Mouse (Mus musculus): ENCODE data around the gene Phlda3. TPM values are rescaled to one million over a fixed set of nuclear protein-coding genes. Genes with fewer than 3 reads are reported as not detected.

Gene Phlda3
- polyA plus RNA-seq, 1 experiment from 2014 or later: 22.6 TPM

- Histone ChIP-seq H3K27me3 (ENCODE audit: control insufficient read depth, insufficient read depth, low read length) (no peaks in the 10 kb centered on the region), H3K4me2 (ENCODE audit: low read depth) (peak overlapping the region; percentile 85), H3K9me3 (ENCODE audit: control insufficient read depth, low read length) (no peaks in the 10 kb centered on the region), H3K4me3 (ENCODE audit: low read depth, low read length) (peak overlapping the region; percentile 55), H3K9ac (ENCODE audit: low read length) (peak overlapping the region; percentile 72), H3K36me3 (ENCODE audit: control insufficient read depth, insufficient read depth, low read length) (no peaks in the 10 kb centered on the region), H3K27ac (ENCODE audit: low read depth, low read length) (0 out of 2 replicates have a peak overlapping the region, but pooled peaks have one; percentile 21), H3K4me1 (ENCODE audit: control insufficient read depth, insufficient read depth, low read length) (peaks cover 8% of the 10 kb centered on the region)
- ATAC-seq (ENCODE audit: insufficient read depth, low FRiP score, low TSS enrichment) (peak; percentile 48), DNase-seq (ENCODE audit: low spot score) (no peak)
- 0% methylated on average over 11 of the region's 11 CpGs for WGBS
Measured at GRCm38 (mm10) chr1:135729367-135729713, 36.6 kb upstream of the Phlda3 start.

GRCm38 (mm10) chr1:135729821-135730220, 36.1 kb upstream of the Phlda3 start:
- Histone ChIP-seq H3K4me3 (ENCODE audit: low read depth, low read length) (peak overlapping the region; percentile 55; the same call in 1 of the 2 replicates), H3K27ac (ENCODE audit: low read depth, low read length) (no peak overlapping the region), H3K36me3 (ENCODE audit: control insufficient read depth, insufficient read depth, low read length) (no peaks in the 10 kb centered on the region), H3K27me3 (ENCODE audit: control insufficient read depth, insufficient read depth, low read length) (no peaks in the 10 kb centered on the region), H3K4me2 (ENCODE audit: low read depth) (peak overlapping the region; percentile 85), H3K9me3 (ENCODE audit: control insufficient read depth, low read length) (no peaks in the 10 kb centered on the region), H3K4me1 (ENCODE audit: control insufficient read depth, insufficient read depth, low read length) (peaks cover 9% of the 10 kb centered on the region), H3K9ac (ENCODE audit: low read length) (peak overlapping the region; percentile 14; the same call in 1 of the 2 replicates)
- 16% methylated on average over 4 of the region's 4 CpGs for WGBS
- no peak for ATAC-seq (ENCODE audit: insufficient read depth, low FRiP score, low TSS enrichment)
- DNase-seq (ENCODE audit: low spot score): no peak

- H3K4me1 ChIP-seq (ENCODE audit: control insufficient read depth, insufficient read depth, low read length): peaks cover 10% of the 10 kb centered on the region
- WGBS: 57% methylated on average over 3 of the region's 3 CpGs
- DNase-seq (ENCODE audit: low spot score) (no peak), ATAC-seq (ENCODE audit: insufficient read depth, low FRiP score, low TSS enrichment) (no peak)
- no peak overlapping the region for H3K27ac ChIP-seq (ENCODE audit: low read depth, low read length)
- no peaks in the 10 kb centered on the region for H3K36me3 ChIP-seq (ENCODE audit: control insufficient read depth, insufficient read depth, low read length)
- no peak overlapping the region for H3K4me3 ChIP-seq (ENCODE audit: low read depth, low read length)
- no peaks in the 10 kb centered on the region for H3K27me3 ChIP-seq (ENCODE audit: control insufficient read depth, insufficient read depth, low read length)
- peak overlapping the region; percentile 10 for H3K9ac ChIP-seq (ENCODE audit: low read length)
- peak overlapping the region; percentile 24; the same call in 1 of the 2 replicates for H3K4me2 ChIP-seq (ENCODE audit: low read depth)
- H3K9me3 ChIP-seq (ENCODE audit: control insufficient read depth, low read length): no peaks in the 10 kb centered on the region
Measured at GRCm38 (mm10) chr1:135730296-135730695, 35.6 kb upstream of the Phlda3 start.

GRCm38 (mm10) chr1:135731393-135731792, 34.5 kb upstream of the Phlda3 start:
- ATAC-seq (ENCODE audit: insufficient read depth, low FRiP score, low TSS enrichment) (no peak), DNase-seq (ENCODE audit: low spot score) (no peak)
- 65% methylated on average over 7 of the region's 7 CpGs for WGBS
- Histone ChIP-seq H3K9me3 (ENCODE audit: control insufficient read depth, low read length) (no peaks in the 10 kb centered on the region), H3K27me3 (ENCODE audit: control insufficient read depth, insufficient read depth, low read length) (no peaks in the 10 kb centered on the region), H3K4me2 (ENCODE audit: low read depth) (no peak overlapping the region), H3K36me3 (ENCODE audit: control insufficient read depth, insufficient read depth, low read length) (no peaks in the 10 kb centered on the region), H3K4me3 (ENCODE audit: low read depth, low read length) (no peak overlapping the region), H3K4me1 (ENCODE audit: control insufficient read depth, insufficient read depth, low read length) (peaks cover 12% of the 10 kb centered on the region), H3K9ac (ENCODE audit: low read length) (no peak overlapping the region; the same call in 1 of the 2 replicates), H3K27ac (ENCODE audit: low read depth, low read length) (no peak overlapping the region)

GRCm38 (mm10) chr1:135731897-135732684, 33.8 kb upstream of the Phlda3 start:
- Histone ChIP-seq H3K9me3 (ENCODE audit: control insufficient read depth, low read length) (no peaks in the 10 kb centered on the region), H3K9ac (ENCODE audit: low read length) (no peak overlapping the region; the same call in 1 of the 2 replicates), H3K27me3 (ENCODE audit: control insufficient read depth, insufficient read depth, low read length) (no peaks in the 10 kb centered on the region), H3K36me3 (ENCODE audit: control insufficient read depth, insufficient read depth, low read length) (no peaks in the 10 kb centered on the region), H3K4me1 (ENCODE audit: control insufficient read depth, insufficient read depth, low read length) (peaks cover 12% of the 10 kb centered on the region), H3K4me3 (ENCODE audit: low read depth, low read length) (no peak overlapping the region), H3K4me2 (ENCODE audit: low read depth) (no peak overlapping the region), H3K27ac (ENCODE audit: low read depth, low read length) (no peak overlapping the region)
- ATAC-seq (ENCODE audit: insufficient read depth, low FRiP score, low TSS enrichment) (no peak), DNase-seq (ENCODE audit: low spot score) (peak; percentile 47)
- WGBS: 41% methylated on average over 11 of the region's 11 CpGs

GRCm38 (mm10) chr1:135734225-135734937, 31.5 kb upstream of the Phlda3 start:
- H3K27me3 ChIP-seq (ENCODE audit: control insufficient read depth, insufficient read depth, low read length): no peaks in the 10 kb centered on the region
- no peak overlapping the region for H3K9ac ChIP-seq (ENCODE audit: low read length)
- DNase-seq (ENCODE audit: low spot score) (no peak), ATAC-seq (ENCODE audit: insufficient read depth, low FRiP score, low TSS enrichment) (no peak)
- WGBS: 32% methylated on average over 5 of the region's 7 CpGs
- peaks cover 15% of the 10 kb centered on the region for H3K4me1 ChIP-seq (ENCODE audit: control insufficient read depth, insufficient read depth, low read length)
- no peaks in the 10 kb centered on the region for H3K9me3 ChIP-seq (ENCODE audit: control insufficient read depth, low read length)
- no peak overlapping the region for H3K4me2 ChIP-seq (ENCODE audit: low read depth)
- H3K4me3 ChIP-seq (ENCODE audit: low read depth, low read length): no peak overlapping the region
- no peak overlapping the region for H3K27ac ChIP-seq (ENCODE audit: low read depth, low read length)
- H3K36me3 ChIP-seq (ENCODE audit: control insufficient read depth, insufficient read depth, low read length): no peaks in the 10 kb centered on the region

GRCm38 (mm10) chr1:135735460-135735859, 30.5 kb upstream of the Phlda3 start:
- Histone ChIP-seq H3K27ac (ENCODE audit: low read depth, low read length) (no peak overlapping the region), H3K9me3 (ENCODE audit: control insufficient read depth, low read length) (no peaks in the 10 kb centered on the region), H3K27me3 (ENCODE audit: control insufficient read depth, insufficient read depth, low read length) (no peaks in the 10 kb centered on the region), H3K4me1 (ENCODE audit: control insufficient read depth, insufficient read depth, low read length) (peaks cover 15% of the 10 kb centered on the region), H3K9ac (ENCODE audit: low read length) (peak overlapping the region; percentile 6; the same call in 1 of the 2 replicates), H3K36me3 (ENCODE audit: control insufficient read depth, insufficient read depth, low read length) (no peaks in the 10 kb centered on the region), H3K4me2 (ENCODE audit: low read depth) (no peak overlapping the region), H3K4me3 (ENCODE audit: low read depth, low read length) (no peak overlapping the region)
- DNase-seq (ENCODE audit: low spot score): peak; percentile 20
- ATAC-seq (ENCODE audit: insufficient read depth, low FRiP score, low TSS enrichment): no peak
- WGBS: 34% methylated on average over 6 of the region's 6 CpGs

- ATAC-seq (ENCODE audit: insufficient read depth, low FRiP score, low TSS enrichment) (no peak), DNase-seq (ENCODE audit: low spot score) (no peak)
- Histone ChIP-seq H3K4me2 (ENCODE audit: low read depth) (no peak overlapping the region), H3K36me3 (ENCODE audit: control insufficient read depth, insufficient read depth, low read length) (peaks cover 2% of the 10 kb centered on the region; the same call in 1 of the 2 replicates), H3K9me3 (ENCODE audit: control insufficient read depth, low read length) (no peaks in the 10 kb centered on the region), H3K9ac (ENCODE audit: low read length) (no peak overlapping the region), H3K4me3 (ENCODE audit: low read depth, low read length) (no peak overlapping the region), H3K4me1 (ENCODE audit: control insufficient read depth, insufficient read depth, low read length) (peaks cover 4% of the 10 kb centered on the region; the same call in 1 of the 2 replicates), H3K27me3 (ENCODE audit: control insufficient read depth, insufficient read depth, low read length) (no peaks in the 10 kb centered on the region), H3K27ac (ENCODE audit: low read depth, low read length) (no peak overlapping the region)
- 88% methylated on average over 7 of the region's 7 CpGs for WGBS
Measured at GRCm38 (mm10) chr1:135744987-135745386, 20.9 kb upstream of the Phlda3 start.

Measured in neural tube, embryonic 11.5 days (tissue).